Mouse (Mus musculus) CH12.LX (cell line): ENCODE measurements around the gene Capza2. TPM values are rescaled to one million over a fixed set of nuclear protein-coding genes. Genes with fewer than 3 reads are reported as not detected.

Source experiments
- DNase-seq: peaks from one replicate; pipeline ENCODE4 v3.0.0-alpha.2; 2013; ENCODE audit errors: extremely low read depth
- H3K27ac ChIP-seq: 2 replicates; pipeline ENCODE4 v1.5.1; 2012; ENCODE audit warnings: low read depth, mild to moderate bottlenecking, control low read depth, moderate library complexity; ENCODE audit not compliant: insufficient read depth
- H3K27me3 ChIP-seq: replicated peaks from 2 replicates; pipeline ENCODE3; 2012; ENCODE audit warnings: inconsistent platforms
- H3K36me3 ChIP-seq, 2 experiments: replicated peaks in 1 of 2; 2 replicates each; pipeline versions ENCODE3 to v1.6.1; 2012; ENCODE audit warnings: inconsistent platforms in 1 of 2, low read length in 1 of 2, mild to moderate bottlenecking in 1 of 2, mixed read lengths in 1 of 2, moderate library complexity in 1 of 2; ENCODE audit not compliant: control insufficient read depth in 1 of 2, insufficient read depth in 1 of 2
- H3K4me1 ChIP-seq, 2 experiments: 2 replicates each; pipeline ENCODE4 v1.6.1; 2012; ENCODE audit warnings: inconsistent platforms in 1 of 2, moderate library complexity in 1 of 2; ENCODE audit not compliant: insufficient read depth in 2 of 2, control insufficient read depth in 1 of 2
- H3K4me2 ChIP-seq: 2 replicates; pipeline ENCODE4 v1.6.1; 2012; ENCODE audit warnings: low read depth, mild to moderate bottlenecking, control low read depth; ENCODE audit not compliant: poor library complexity, insufficient read depth, severe bottlenecking
- H3K4me3 ChIP-seq, 3 experiments: fragments of 150-350 bp in 1 of 3; sonication (generic) in 1 of 3; replicated peaks in 1 of 3; 2 replicates each; pipeline versions ENCODE3 to v1.5.1; 2011 to 2012; ENCODE audit warnings: low read depth in 2 of 3, low read length in 2 of 3, mild to moderate bottlenecking in 2 of 3, moderate library complexity in 2 of 3, control low read depth in 1 of 3, improper control_type of control experiment in 1 of 3, inconsistent platforms in 1 of 3, mixed read lengths in 1 of 3; ENCODE audit not compliant: poor library complexity in 1 of 3
- H3K79me2 ChIP-seq: replicated peaks from 2 replicates; pipeline ENCODE4 v1.6.1; 2012; ENCODE audit warnings: mild to moderate bottlenecking, moderate library complexity; ENCODE audit not compliant: control insufficient read depth, poor library complexity, insufficient read depth, severe bottlenecking; ENCODE audit errors: extremely low read depth
- H3K9ac ChIP-seq: 2 replicates; pipeline ENCODE4 v1.6.1; 2012; ENCODE audit warnings: low read depth, mild to moderate bottlenecking, control low read depth, moderate library complexity; ENCODE audit not compliant: insufficient read depth
- H3K9me3 ChIP-seq: replicated peaks from 2 replicates; pipeline ENCODE3; 2012; ENCODE audit warnings: low read length, inconsistent platforms, mixed read lengths
- BHLHE40 ChIP-seq: IDR thresholded peaks from 2 replicates; pipeline ENCODE4 v1.6.1; 2011; ENCODE audit warnings: mild to moderate bottlenecking, low read depth, low read length, improper control_type of control experiment
- CHD2 ChIP-seq: IDR thresholded peaks from 2 replicates; pipeline ENCODE4 v1.6.1; 2011; ENCODE audit warnings: low read length, improper control_type of control experiment
- E2F4 ChIP-seq: IDR thresholded peaks from 2 replicates; pipeline ENCODE4 v1.6.1; 2011; ENCODE audit warnings: low read depth, low read length, improper control_type of control experiment; ENCODE audit not compliant: insufficient replicate concordance
- ELF1 ChIP-seq: IDR thresholded peaks from 2 replicates; pipeline ENCODE4 v1.6.1; 2014; ENCODE audit warnings: low read depth, mild to moderate bottlenecking, inconsistent platforms, low read length, improper control_type of control experiment
- EP300 ChIP-seq: IDR thresholded peaks from 2 replicates; pipeline ENCODE4 v1.6.1; 2011; ENCODE audit warnings: low read length, improper control_type of control experiment
- ETS1 ChIP-seq: conservative IDR thresholded peaks from 2 replicates; pipeline ENCODE4 v1.6.1; 2012; ENCODE audit warnings: low read depth, mild to moderate bottlenecking, inconsistent platforms, low read length, improper control_type of control experiment, moderate library complexity
- GABPA ChIP-seq: IDR thresholded peaks from 2 replicates; pipeline ENCODE4 v1.6.1; 2012; ENCODE audit warnings: low read depth, low read length, improper control_type of control experiment, inconsistent platforms; ENCODE audit not compliant: insufficient replicate concordance
- HCFC1 ChIP-seq: IDR thresholded peaks from 2 replicates; pipeline ENCODE4 v1.6.1; 2012; ENCODE audit warnings: low read depth, mild to moderate bottlenecking, inconsistent platforms, low read length, improper control_type of control experiment
- IRF4 ChIP-seq: IDR thresholded peaks from 2 replicates; pipeline ENCODE4 v1.6.1; 2014; ENCODE audit warnings: low read depth, mild to moderate bottlenecking, inconsistent platforms, low read length, improper control_type of control experiment
- JUN ChIP-seq: IDR thresholded peaks from 2 replicates; pipeline ENCODE4 v1.6.1; 2011; ENCODE audit warnings: low read depth, mild to moderate bottlenecking, low read length, improper control_type of control experiment, moderate library complexity; ENCODE audit not compliant: insufficient read depth
- JUND ChIP-seq: conservative IDR thresholded peaks from 2 replicates; pipeline ENCODE4 v1.6.1; 2011; ENCODE audit warnings: low read depth, low read length, improper control_type of control experiment
- KAT2A ChIP-seq: IDR thresholded peaks from 2 replicates; pipeline ENCODE4 v1.6.1; 2012; ENCODE audit warnings: low read length, improper control_type of control experiment, inconsistent platforms; ENCODE audit not compliant: insufficient replicate concordance
- MAFK ChIP-seq: IDR thresholded peaks from 2 replicates; pipeline ENCODE4 v1.6.1; 2011; ENCODE audit warnings: low read length, improper control_type of control experiment; ENCODE audit not compliant: insufficient replicate concordance
- MAZ ChIP-seq: IDR thresholded peaks from 2 replicates; pipeline ENCODE4 v1.6.1; 2012; ENCODE audit warnings: low read depth, mild to moderate bottlenecking, inconsistent platforms, low read length, improper control_type of control experiment, moderate library complexity
- MEF2A ChIP-seq: IDR thresholded peaks from 2 replicates; pipeline ENCODE4 v1.6.1; 2014; ENCODE audit warnings: low read depth, mild to moderate bottlenecking, inconsistent platforms, low read length, improper control_type of control experiment, borderline replicate concordance
- MXI1 ChIP-seq: IDR thresholded peaks from 2 replicates; pipeline ENCODE4 v1.6.1; 2011; ENCODE audit warnings: mild to moderate bottlenecking, low read depth, low read length, improper control_type of control experiment
- NRF1 ChIP-seq: IDR thresholded peaks from 2 replicates; pipeline ENCODE4 v1.6.1; 2014; ENCODE audit warnings: low read depth, mild to moderate bottlenecking, inconsistent platforms, low read length, improper control_type of control experiment, moderate library complexity
- PAX5 ChIP-seq: IDR thresholded peaks from 2 replicates; pipeline ENCODE4 v1.6.1; 2012; ENCODE audit warnings: low read length, inconsistent platforms, mixed read lengths
- RCOR1 ChIP-seq: conservative IDR thresholded peaks from 2 replicates; pipeline ENCODE4 v1.6.1; 2012; ENCODE audit warnings: low read depth, mild to moderate bottlenecking, inconsistent platforms, low read length, improper control_type of control experiment
- SIN3A ChIP-seq: IDR thresholded peaks from 2 replicates; pipeline ENCODE4 v1.6.1; 2012; ENCODE audit warnings: low read length, improper control_type of control experiment, inconsistent platforms
- TCF12 ChIP-seq: IDR thresholded peaks from 2 replicates; pipeline ENCODE4 v1.6.1; 2014; ENCODE audit warnings: low read depth, mild to moderate bottlenecking, inconsistent platforms, low read length, improper control_type of control experiment
- USF1 ChIP-seq: IDR thresholded peaks from 2 replicates; pipeline ENCODE4 v1.6.1; 2014; ENCODE audit warnings: low read depth, mild to moderate bottlenecking, inconsistent platforms, low read length, improper control_type of control experiment
- ZC3H11A ChIP-seq: IDR thresholded peaks from 2 replicates; pipeline ENCODE4 v1.6.1; 2012; ENCODE audit warnings: low read depth, mild to moderate bottlenecking, inconsistent platforms, low read length, improper control_type of control experiment
- ZMIZ1 ChIP-seq: IDR thresholded peaks from 2 replicates; pipeline ENCODE4 v1.6.1; 2012; ENCODE audit warnings: low read depth, mild to moderate bottlenecking, inconsistent platforms, low read length, improper control_type of control experiment
- dilution Hi-C: fragments of 300-500 bp; cut with MboI; formaldehyde crosslinking; loops from 2 replicates; pipeline ENCODE4 v1.14.3; 2020; ENCODE audit warnings: low sequenced_read_pairs; ENCODE audit not compliant: extremely low pct_unique_long_range_greater_than_20kb, extremely low pct_ligation_motif_present
- in situ Hi-C: fragments of 300-500 bp; cut with MboI; formaldehyde crosslinking; loops from 3 replicates; pipeline ENCODE4 v1.14.3; 2019; ENCODE audit warnings: low sequenced_read_pairs, low pct_ligation_motif_present, low pct_unique_long_range_greater_than_20kb, mixed read lengths
- polyA plus RNA-seq: library from polyadenylated mRNA; unstranded; fragments of >175 nt; gene quantifications from 2 replicates; pipeline ENCODE4 v1.2.1, GENCODE M21; 2012; ENCODE audit warnings: low read depth; ENCODE audit not compliant: insufficient read length
- total RNA-seq, 2 experiments: library from RNA; depleted of rRNA; stranded (reverse); fragments of 300-350 nt in 1 of 2; fragments of >200 nt in 1 of 2; gene quantifications; 2 replicates each; pipeline ENCODE4 v1.2.3; 2012 to 2014

Gene Capza2
- total and polyA plus RNA-seq, 3 experiments: 64.9 to 277 (median 171) TPM

GRCm38 (mm10) chr6:17629756-17630155 lies 6.3 kb upstream of the Capza2 start:
- H3K79me2 ChIP-seq: no peaks in the 10 kb centered on the region
- peak overlapping the region in 1 of 3 experiments; percentile 3 for H3K4me3 ChIP-seq
- DNase-seq: peak; percentile 58
- in situ Hi-C loops (no loop called here), dilution Hi-C loops (no loop called here)
- H3K4me2 ChIP-seq: peak overlapping the region; percentile 60
- TF ChIP-seq MAZ: peak; percentile 54; the same call in 1 of the 2 replicates
- peak; percentile 87 for TF ChIP-seq ETS1
- no peak for TF ChIP-seq PAX5
- peak; percentile 50; the same call in 1 of the 2 replicates for TF ChIP-seq RCOR1
- no peak for TF ChIP-seq KAT2A
- TF ChIP-seq IRF4: peak; percentile 88
- TF ChIP-seq JUN: peak; percentile 21; the same call in 1 of the 2 replicates
- TF ChIP-seq HCFC1: peak; percentile 35
- peak; percentile 76 for TF ChIP-seq MAFK
- TF ChIP-seq TCF12: 0 out of 2 replicates have a peak, but pooled peaks have one; percentile 28
- TF ChIP-seq NRF1: no peak
- 0 out of 2 replicates have a peak, but pooled peaks have one; percentile 34 for TF ChIP-seq MEF2A
- TF ChIP-seq USF1: no peak
- peak; percentile 98 for TF ChIP-seq CHD2
- 0 out of 2 replicates have a peak, but pooled peaks have one; percentile 50 for TF ChIP-seq SIN3A
- TF ChIP-seq EP300: peak; percentile 74
- peak; percentile 38; the same call in 1 of the 2 replicates for TF ChIP-seq BHLHE40
- no peaks in the 10 kb centered on the region for H3K27me3 ChIP-seq
- no peaks in the 10 kb centered on the region for H3K9me3 ChIP-seq
- H3K27ac ChIP-seq: no peak overlapping the region
- H3K4me1 ChIP-seq: peaks cover 18 to 43% of the 10 kb centered on the region in 2 experiments
- peak overlapping the region; percentile 60 for H3K9ac ChIP-seq
- H3K36me3 ChIP-seq: no peaks in the 10 kb centered on the region

DNA sequence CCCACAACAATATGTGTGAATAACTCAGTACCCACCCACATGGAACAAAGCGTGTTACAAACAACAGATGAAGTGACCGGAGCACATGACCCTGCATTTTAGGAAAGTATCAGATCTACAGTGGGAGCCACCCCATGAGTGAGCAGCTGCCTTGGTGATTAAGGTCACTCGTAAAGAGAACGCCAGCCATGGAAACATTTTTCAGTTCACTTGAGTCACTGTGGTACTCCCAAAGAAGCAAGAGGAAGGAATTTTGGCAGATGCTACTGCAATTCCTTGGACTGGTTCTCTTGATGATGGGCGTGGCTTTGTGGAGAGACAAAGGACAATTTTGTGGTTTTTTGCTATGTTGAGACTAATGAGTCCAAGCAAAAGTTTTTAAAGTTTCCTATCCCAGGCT lies 4.4 kb upstream of the Capza2 start:
- Histone ChIP-seq H3K9me3 (no peaks in the 10 kb centered on the region), H3K27me3 (no peaks in the 10 kb centered on the region), H3K9ac (no peak overlapping the region), H3K4me1 (peaks cover 18 to 61% of the 10 kb centered on the region in 2 experiments), H3K4me2 (no peak overlapping the region), H3K4me3 (no peak overlapping the region), H3K27ac (no peak overlapping the region), H3K36me3 (no peaks in the 10 kb centered on the region), H3K79me2 (no peaks in the 10 kb centered on the region)
- DNase-seq: no peak
- dilution Hi-C loops: no loop called here
- TF ChIP-seq PAX5 (no peak), JUN (no peak), KAT2A (no peak), JUND (no peak), RCOR1 (no peak), ELF1 (no peak), MEF2A (no peak), USF1 (no peak), MAZ (no peak), ZC3H11A (no peak), BHLHE40 (no peak), E2F4 (no peak), CHD2 (no peak), MXI1 (no peak), EP300 (no peak), GABPA (no peak), ZMIZ1 (no peak), ETS1 (no peak)
- in situ Hi-C loops: no loop called here
